Mouse (Mus musculus) C2C12 (cell line): Measurements from ENCODE around the gene Rph3al.

Experiments
- CEBPB ChIP-seq: IDR thresholded peaks from one replicate; pipeline ENCODE4 v1.6.1; 2011; ENCODE audit warnings: low read depth, mild to moderate bottlenecking, control low read depth, moderate library complexity
- CTCF ChIP-seq: IDR thresholded peaks from one replicate; pipeline ENCODE4 v1.5.1; 2011; ENCODE audit not compliant: control insufficient read depth, insufficient read depth, insufficient read length
- FOSL1 ChIP-seq: IDR thresholded peaks from one replicate; pipeline ENCODE4 v1.8.0; 2011; ENCODE audit warnings: mild to moderate bottlenecking, low read length; ENCODE audit not compliant: poor library complexity, insufficient read depth, severe bottlenecking
- MAX ChIP-seq: IDR thresholded peaks from one replicate; pipeline ENCODE4 v1.6.1; 2011; ENCODE audit warnings: mild to moderate bottlenecking, control low read depth
- MYOG ChIP-seq: IDR thresholded peaks from one replicate; pipeline ENCODE4 v1.6.1; 2011; ENCODE audit not compliant: control insufficient read depth, insufficient read length; ENCODE audit errors: extremely low read depth
- USF1 ChIP-seq: IDR thresholded peaks from one replicate; pipeline ENCODE4 v1.6.1; 2011; ENCODE audit warnings: low read depth, mild to moderate bottlenecking, control low read depth, moderate library complexity

- no peak for TF ChIP-seq CTCF
- TF ChIP-seq MAX = no peak
- no peak for TF ChIP-seq USF1
- TF ChIP-seq MYOG = no peak
- TF ChIP-seq CEBPB = no peak
- no peak for TF ChIP-seq FOSL1
These were observed 26.2 kb upstream of the Rph3al start for GRCm38 (mm10) chr11:75964476-75964730.
